Mouse (Mus musculus) lung, embryonic 14.5 days (tissue): ENCODE measurements around the gene Ubac2. TPM values are rescaled to one million over a fixed set of nuclear protein-coding genes. Genes with fewer than 3 reads are reported as not detected.

ENCODE experiments used
- ATAC-seq: fragments of 200-750 bp; cut with Nextera tagmentation; 2 replicates; pipeline ENCODE4 v1.8.0; 2017; ENCODE audit warnings: mild to moderate bottlenecking, moderate TSS enrichment, moderate library complexity; ENCODE audit not compliant: insufficient read depth
- DNase-seq: peaks from one replicate; pipeline ENCODE4 v3.0.0-alpha.2; 2015
- H3K27ac ChIP-seq: fragments of 300-500 bp; sonication (generic); 2 replicates; pipeline ENCODE4 v1.5.1; 2014; ENCODE audit warnings: low read depth, mild to moderate bottlenecking, moderate library complexity
- H3K27me3 ChIP-seq: fragments of 300-500 bp; sonication (generic); 2 replicates; pipeline ENCODE4 v1.6.1; 2014; ENCODE audit warnings: low read length, control low read depth; ENCODE audit not compliant: insufficient read depth
- H3K36me3 ChIP-seq: fragments of 300-500 bp; sonication (generic); 2 replicates; pipeline ENCODE4 v1.6.1; 2014; ENCODE audit warnings: control low read depth; ENCODE audit not compliant: insufficient read depth
- H3K4me1 ChIP-seq: fragments of 300-500 bp; sonication (generic); 2 replicates; pipeline ENCODE4 v1.6.1; 2014; ENCODE audit warnings: antibody characterized with exemption, control low read depth; ENCODE audit not compliant: insufficient read depth
- H3K4me2 ChIP-seq: fragments of 300-500 bp; sonication (generic); 2 replicates; pipeline ENCODE4 v1.6.1; 2014; ENCODE audit warnings: mild to moderate bottlenecking
- H3K4me3 ChIP-seq: fragments of 300-500 bp; sonication (generic); 2 replicates; pipeline ENCODE4 v1.5.1; 2014; ENCODE audit warnings: low read depth, low read length
- H3K9ac ChIP-seq: fragments of 300-500 bp; sonication (generic); 2 replicates; pipeline ENCODE4 v1.6.1; 2014
- H3K9me3 ChIP-seq: fragments of 300-500 bp; sonication (generic); 2 replicates; pipeline ENCODE4 v1.6.1; 2016; ENCODE audit warnings: low read depth, low read length, control low read depth
- CTCF ChIP-seq: IDR thresholded peaks from 2 replicates; pipeline ENCODE4 v1.5.1; 2016; ENCODE audit warnings: antibody characterized with exemption, low read depth
- WGBS: fragments of 180-500 bp; shearing (Covaris S2); extraction: QIAGEN DNeasy Blood & Tissue Kit; methylation state at CpG from one replicate; pipeline ENCODE4 v1.1.7; 2014; 5-methylcytosine and 5-hydroxymethylcytosine counted together
- polyA plus RNA-seq: library from polyadenylated mRNA; unstranded; fragments of >200 nt; fragmentation: Nextera tagmentation; extraction: Ambion mirVana; gene quantifications from 2 replicates; pipeline ENCODE4 v1.2.1, GENCODE M21; 2014

The Ubac2 gene
- polyA plus RNA-seq, 1 experiment from 2014 or later: 61.1 TPM

- 83% methylated on average over 11 of the region's 11 CpGs for WGBS
- TF ChIP-seq CTCF: no peak
- no peak overlapping the region for H3K4me3 ChIP-seq
- no peaks in the 10 kb centered on the region; the same call in 1 of the 2 replicates for H3K9me3 ChIP-seq
- ATAC-seq (no peak), DNase-seq (no peak)
- no peaks in the 10 kb centered on the region for H3K27me3 ChIP-seq
- H3K27ac ChIP-seq: 0 out of 2 replicates have a peak overlapping the region, but pooled peaks have one; percentile 32
- no peaks in the 10 kb centered on the region; the same call in none of the 2 replicates for H3K36me3 ChIP-seq
- no peak overlapping the region for H3K4me2 ChIP-seq
- no peaks in the 10 kb centered on the region for H3K4me1 ChIP-seq
- H3K9ac ChIP-seq: no peak overlapping the region
These were observed 60.1 kb downstream of the Ubac2 start for GRCm38 (mm10) chr14:121938256-121939191.

GRCm38 (mm10) chr14:121939582-121939981 lies 61.2 kb downstream of the Ubac2 start:
- Histone ChIP-seq H3K9me3 (no peaks in the 10 kb centered on the region; the same call in 1 of the 2 replicates), H3K9ac (no peak overlapping the region), H3K4me3 (no peak overlapping the region), H3K4me2 (no peak overlapping the region), H3K27me3 (no peaks in the 10 kb centered on the region), H3K27ac (no peak overlapping the region), H3K4me1 (no peaks in the 10 kb centered on the region), H3K36me3 (no peaks in the 10 kb centered on the region; the same call in 1 of the 2 replicates)
- 77% methylated on average over 3 of the region's 3 CpGs for WGBS
- no peak for TF ChIP-seq CTCF
- ATAC-seq (no peak), DNase-seq (no peak)

GRCm38 (mm10) chr14:121946131-121946530 lies 67.7 kb downstream of the Ubac2 start:
- Histone ChIP-seq H3K4me2 (no peak overlapping the region), H3K9ac (no peak overlapping the region), H3K4me1 (no peaks in the 10 kb centered on the region), H3K36me3 (no peaks in the 10 kb centered on the region), H3K9me3 (no peaks in the 10 kb centered on the region; the same call in 1 of the 2 replicates), H3K27me3 (no peaks in the 10 kb centered on the region), H3K27ac (no peak overlapping the region), H3K4me3 (no peak overlapping the region)
- ATAC-seq (no peak), DNase-seq (no peak)
- TF ChIP-seq CTCF: no peak
- 75% methylated on average over 5 of the region's 5 CpGs for WGBS

GRCm38 (mm10) chr14:121946728-121947127 lies 68.3 kb downstream of the Ubac2 start:
- no peak for TF ChIP-seq CTCF
- 0 out of 2 replicates have a peak overlapping the region, but pooled peaks have one; percentile 24 for H3K27ac ChIP-seq
- DNase-seq: no peak
- no peak overlapping the region for H3K4me3 ChIP-seq
- no peaks in the 10 kb centered on the region; the same call in 1 of the 2 replicates for H3K9me3 ChIP-seq
- H3K9ac ChIP-seq: no peak overlapping the region
- no peak overlapping the region for H3K4me2 ChIP-seq
- H3K4me1 ChIP-seq: no peaks in the 10 kb centered on the region
- no peak for ATAC-seq
- H3K36me3 ChIP-seq: no peaks in the 10 kb centered on the region
- 37% methylated on average over 8 of the region's 8 CpGs for WGBS
- H3K27me3 ChIP-seq: no peaks in the 10 kb centered on the region

GRCm38 (mm10) chr14:121947201-121947760 lies 68.9 kb downstream of the Ubac2 start:
- Histone ChIP-seq H3K4me2 (no peak overlapping the region), H3K36me3 (no peaks in the 10 kb centered on the region), H3K4me1 (no peaks in the 10 kb centered on the region), H3K27me3 (no peaks in the 10 kb centered on the region), H3K9me3 (no peaks in the 10 kb centered on the region; the same call in 1 of the 2 replicates), H3K9ac (no peak overlapping the region), H3K4me3 (no peak overlapping the region), H3K27ac (no peak overlapping the region)
- no peak for ATAC-seq
- WGBS: 56% methylated on average over 8 of the region's 8 CpGs
- no peak for DNase-seq
- TF ChIP-seq CTCF: no peak

- no peak overlapping the region for H3K27ac ChIP-seq
- TF ChIP-seq CTCF: no peak
- H3K4me1 ChIP-seq: no peaks in the 10 kb centered on the region
- no peak overlapping the region for H3K4me2 ChIP-seq
- H3K27me3 ChIP-seq: no peaks in the 10 kb centered on the region
- WGBS: 64% methylated on average over 3 of the region's 3 CpGs
- no peak overlapping the region for H3K9ac ChIP-seq
- ATAC-seq (no peak), DNase-seq (no peak)
- H3K36me3 ChIP-seq: no peaks in the 10 kb centered on the region
- no peaks in the 10 kb centered on the region; the same call in 1 of the 2 replicates for H3K9me3 ChIP-seq
- H3K4me3 ChIP-seq: no peak overlapping the region
These were observed 69.5 kb downstream of the Ubac2 start for GRCm38 (mm10) chr14:121947966-121948365.

GRCm38 (mm10) chr14:121949436-121949835 lies 71.0 kb downstream of the Ubac2 start:
- Histone ChIP-seq H3K9ac (no peak overlapping the region), H3K27ac (no peak overlapping the region), H3K9me3 (no peaks in the 10 kb centered on the region), H3K27me3 (no peaks in the 10 kb centered on the region), H3K4me1 (no peaks in the 10 kb centered on the region), H3K36me3 (peaks cover 7% of the 10 kb centered on the region; the same call in 1 of the 2 replicates), H3K4me2 (no peak overlapping the region), H3K4me3 (no peak overlapping the region)
- ATAC-seq: no peak
- 91% methylated on average over 3 of the region's 3 CpGs for WGBS
- no peak for TF ChIP-seq CTCF
- DNase-seq: no peak
